Comparison of ENCODE assay signal across 9 mouse cellular contexts in the genomic region with DNA sequence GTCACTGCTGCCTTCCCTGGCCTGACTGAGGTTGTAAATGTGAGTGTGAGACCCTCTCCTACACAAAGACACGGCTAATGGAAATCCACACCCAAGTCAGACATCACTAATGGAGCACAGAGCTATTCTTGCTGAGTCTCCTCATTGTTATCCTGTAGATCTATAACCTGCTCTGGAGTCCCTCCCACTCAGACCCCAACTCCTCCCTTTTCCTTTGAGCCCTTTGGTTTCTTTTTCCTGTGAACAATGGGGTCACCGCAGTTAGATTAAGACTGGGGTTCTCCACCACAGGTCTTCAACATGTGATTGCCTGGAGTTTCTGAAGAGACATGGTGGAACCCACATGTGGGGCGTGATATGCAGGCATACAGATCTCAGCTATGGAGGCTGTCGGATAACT. TPM values are rescaled to one million over a fixed set of nuclear protein-coding genes. Genes with fewer than 3 reads are reported as not detected.
DNase-seq lines count a peak whose midpoint lies in the region; ATAC-seq and TF ChIP-seq lines count a peak whose summit lies in the region.
"Had no signal": no experiment of that assay in that cellular context is flagged by ENCODE, and none has a peak within 500 bp of the region (broad histone marks: within the 10 kb centered on the region; RNA-seq: fewer than 3 reads in every experiment).

No protein-coding gene starts in this region.

- TF ChIP-seq POLR2A in thymus, adult 2 months (IDR thresholded peaks at IDR 0.05; ENCODE audit: control insufficient read depth, extremely low read depth, insufficient read depth, low read length, poor library complexity): no peak

- H3K27me3 ChIP-seq in forebrain, embryonic 15.5 days: no peaks in the 10 kb centered on the region
- no peaks in the 10 kb centered on the region for H3K27me3 ChIP-seq in thymus, adult 2 months (ENCODE audit: control insufficient read depth, insufficient read depth, low read length)

- peak overlapping the region; percentile 67 for H3K27ac ChIP-seq in forebrain, embryonic 15.5 days (replicated peaks)
- peak overlapping the region; percentile 17; the same call in 1 of the 2 replicates for H3K27ac ChIP-seq in macrophage
- H3K27ac ChIP-seq in thymus, adult 2 months (ENCODE audit: control insufficient read depth, insufficient read depth, low read length): peak overlapping the region; percentile 87

- no peaks in the 10 kb centered on the region for H3K9me3 ChIP-seq in forebrain, embryonic 15.5 days

- no peaks in the 10 kb centered on the region for H3K36me3 ChIP-seq in forebrain, embryonic 15.5 days
- no peaks in the 10 kb centered on the region for H3K36me3 ChIP-seq in macrophage (ENCODE audit: inconsistent target)
- no peaks in the 10 kb centered on the region for H3K36me3 ChIP-seq in thymus, adult 2 months (ENCODE audit: control insufficient read depth, insufficient read depth, low read length)

- peak; percentile 40 to 45 for DNase-seq in spleen, postnatal 36 days (ENCODE audit: low spot score in 2 of 2)
- no peak for DNase-seq in spleen, adult 12 weeks (ENCODE audit: low spot score)
- DNase-seq in thymus, adult 2 months: peak; percentile 62
- no peak for DNase-seq in frontal cortex, postnatal 14 days (ENCODE audit: low spot score in 2 of 2)
- no peak for DNase-seq in gastrocnemius, postnatal 25 days
- no peak for DNase-seq in urinary bladder, adult 2 months (ENCODE audit: low spot score)

- no peak overlapping the region for H3K4me3 ChIP-seq in forebrain, embryonic 15.5 days
- H3K4me3 ChIP-seq in macrophage (ENCODE audit: inconsistent target): no peak overlapping the region
- no peak overlapping the region for H3K4me3 ChIP-seq in thymus, adult 2 months (ENCODE audit: control insufficient read depth, insufficient read depth, low read length)
- H3K4me3 ChIP-seq: erythroblast, embryonic 14.5 days had no signal

- WGBS in forebrain, embryonic 15.5 days: 60% methylated on average over 4 of the region's 4 CpGs
- WGBS in macrophage (ENCODE audit: missing documents): 26% methylated on average over 4 of the region's 4 CpGs
- WGBS in thymus, adult 2 months: 11% methylated on average over 4 of the region's 4 CpGs

- no peak for TF ChIP-seq CTCF in thymus, adult 2 months (IDR thresholded peaks at IDR 0.05; ENCODE audit: borderline replicate concordance, control insufficient read depth, extremely low read depth, insufficient read depth, low read length, poor library complexity)

- no peak overlapping the region for H3K9ac ChIP-seq in forebrain, embryonic 15.5 days (replicated peaks)

- H3K79me2 ChIP-seq in macrophage (ENCODE audit: inconsistent target): peaks cover 100% of the 10 kb centered on the region

- H3K4me2 ChIP-seq in forebrain, embryonic 15.5 days (replicated peaks): no peak overlapping the region

- no peak for ATAC-seq in forebrain, embryonic 15.5 days (replicated peaks)

- peaks cover 44% of the 10 kb centered on the region for H3K4me1 ChIP-seq in forebrain, embryonic 15.5 days
- peaks cover 88% of the 10 kb centered on the region for H3K4me1 ChIP-seq in thymus, adult 2 months (replicated peaks; ENCODE audit: control insufficient read depth, insufficient read depth, low read length)

RNA-seq across cellular contexts. Expression of a gene that starts 57.0 kb away (rescaled TPM):
- polyA plus RNA-seq in forebrain, embryonic 15.5 days (2015; fragmentation: Nextera tagmentation; extraction: Ambion mirVana): 38.8 and 43.9 TPM in 2 replicates
- total RNA-seq in macrophage (2018; cell fraction: chromatin; rRNA removed): 100 to 1,000 TPM; 118 to 441 (median 223) TPM
- 100 to 1,000 TPM in 13 of 26 experiments, 10 to 100 TPM in 13; 69.1 to 196 (median 100) TPM for total RNA-seq in macrophage (2018; cell fraction: cytosol; rRNA removed)
- 100 to 1,000 TPM in 22 of 26 experiments, 10 to 100 TPM in 4; 83.5 to 258 (median 137) TPM for total RNA-seq in macrophage (2018; cell fraction: nucleus; rRNA removed)
- polyA plus RNA-seq in macrophage (2018): 51.9 to 91.8 TPM (median 63.2 TPM) in 3 replicates
- polyA plus RNA-seq in thymus, adult 2 months (2012; rRNA removed): 264 and 297 TPM in 2 replicates
- total RNA-seq in gastrocnemius, postnatal 25 days (2021): 1 to 10 TPM; 5.4 to 7.6 TPM
- 7.5 and 8.7 TPM in 2 replicates for polyA plus RNA-seq in urinary bladder, adult 2 months (2012; rRNA removed)

Comparison
In these comparisons a context has a peak if more than half of its experiments do, and no peak if none do; other contexts are left out.
1. DNase-seq: peak in spleen, postnatal 36 days (2 of 2) and thymus, adult 2 months (single experiment); none in spleen, adult 12 weeks (single experiment), frontal cortex, postnatal 14 days (0 of 2), gastrocnemius, postnatal 25 days (single experiment) and urinary bladder, adult 2 months (single experiment).
2. H3K27ac ChIP-seq: peak in every context shown above with its lines; median percentile 87 in thymus, adult 2 months; 67 in forebrain, embryonic 15.5 days; 17 in macrophage.